Mouse (Mus musculus): ENCODE results near the gene Gm3045.

The Gm3045 gene

GRCm38 (mm10) chr13:56426365-56426764 is at the start of gene Gm3045:
Gene Gm3045 (plus strand): TSS chr13:56426594.
- DNase-seq: no peak

DNA sequence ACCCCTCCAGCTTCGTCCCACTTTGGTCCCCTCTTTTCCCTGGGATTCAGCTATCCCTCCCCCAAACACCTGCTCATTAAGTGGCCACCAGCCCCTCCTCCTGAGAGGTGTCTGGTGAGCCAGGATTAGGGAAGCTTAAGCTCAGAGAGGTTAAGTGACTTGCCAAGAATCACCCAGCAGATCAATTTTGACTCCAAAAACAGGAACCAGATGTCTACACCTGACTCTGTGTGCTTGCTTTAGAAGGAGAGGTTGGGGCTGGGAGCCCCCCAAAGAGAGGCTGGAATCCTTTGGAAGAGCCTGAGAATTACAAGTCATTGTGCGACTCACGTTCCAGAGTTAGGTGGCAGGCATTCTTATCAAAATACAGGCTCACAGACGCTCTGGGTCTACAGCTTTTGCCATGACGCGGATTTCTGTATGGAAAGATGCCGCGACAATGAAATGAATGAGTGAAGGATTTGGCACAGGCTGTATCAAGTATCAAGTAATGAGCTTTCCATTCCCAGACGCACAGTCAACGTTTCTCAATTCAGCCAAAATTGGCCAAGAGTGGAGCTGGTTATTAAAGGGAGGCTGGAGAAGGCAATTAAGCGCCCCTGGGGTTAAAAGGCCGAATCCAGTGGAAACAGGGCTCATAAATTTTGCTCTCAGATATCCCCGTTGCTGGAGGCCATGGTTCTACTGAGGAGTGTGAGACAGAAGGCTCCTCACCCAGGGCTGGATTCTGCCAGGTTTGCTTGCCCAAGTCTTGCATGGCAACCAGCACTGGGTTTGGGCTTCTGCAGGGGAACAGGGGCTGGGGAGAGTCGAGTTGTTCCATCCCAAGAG is 45.3 kb upstream of the Gm3045 start:
- DNase-seq: no peak

DNA sequence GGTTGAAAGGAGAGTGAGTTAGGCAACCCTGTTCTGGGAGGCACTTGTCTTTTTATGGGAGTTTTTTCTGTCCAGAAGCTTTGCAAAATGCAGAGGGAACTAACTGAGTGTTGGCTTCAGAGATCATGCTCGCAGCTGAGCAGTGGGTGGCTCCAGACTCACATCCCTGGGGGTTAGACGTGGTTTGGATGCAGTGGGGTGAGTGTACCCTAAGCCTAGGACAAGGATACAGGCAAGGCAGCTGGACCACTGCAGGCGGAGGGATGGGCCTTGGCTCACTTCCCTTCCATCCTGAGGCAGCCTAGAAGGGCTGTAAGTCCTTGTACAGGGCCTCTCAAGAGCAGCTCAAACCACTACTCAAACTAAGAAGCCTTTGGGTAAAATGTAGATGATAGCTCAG is 43.0 kb upstream of the Gm3045 start:
- no peak for DNase-seq

GRCm38 (mm10) chr13:56386411-56386810 is 40.0 kb upstream of the Gm3045 start:
- no peak for DNase-seq

DNA sequence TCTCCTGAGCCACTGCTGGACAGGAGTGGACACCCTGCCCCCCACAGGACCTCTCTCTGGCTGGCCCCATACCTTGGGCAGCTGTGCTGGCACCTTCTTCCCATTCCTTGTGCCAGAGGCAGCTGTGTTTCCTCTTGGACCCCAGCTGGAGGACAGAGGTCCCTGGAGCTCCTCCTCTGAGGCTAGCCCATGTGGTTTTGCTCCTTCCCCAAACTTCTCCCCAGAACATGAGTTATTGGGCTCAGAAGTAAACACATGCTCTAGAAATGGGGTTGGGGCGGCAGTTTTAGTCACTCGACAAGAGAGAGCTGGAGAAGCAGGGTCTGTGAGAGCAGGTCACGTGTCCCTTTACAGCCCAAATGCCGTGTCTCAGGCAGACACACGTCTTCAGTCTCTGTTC is 39.0 kb upstream of the Gm3045 start:
- no peak for DNase-seq

GRCm38 (mm10) chr13:56388042-56388441 is 38.4 kb upstream of the Gm3045 start:
- DNase-seq: no peak

- DNase-seq: no peak
Observed at GRCm38 (mm10) chr13:56397572-56397971, 28.8 kb upstream of the Gm3045 start.

- DNase-seq: no peak
Observed at GRCm38 (mm10) chr13:56401186-56401585, 25.2 kb upstream of the Gm3045 start.

DNA sequence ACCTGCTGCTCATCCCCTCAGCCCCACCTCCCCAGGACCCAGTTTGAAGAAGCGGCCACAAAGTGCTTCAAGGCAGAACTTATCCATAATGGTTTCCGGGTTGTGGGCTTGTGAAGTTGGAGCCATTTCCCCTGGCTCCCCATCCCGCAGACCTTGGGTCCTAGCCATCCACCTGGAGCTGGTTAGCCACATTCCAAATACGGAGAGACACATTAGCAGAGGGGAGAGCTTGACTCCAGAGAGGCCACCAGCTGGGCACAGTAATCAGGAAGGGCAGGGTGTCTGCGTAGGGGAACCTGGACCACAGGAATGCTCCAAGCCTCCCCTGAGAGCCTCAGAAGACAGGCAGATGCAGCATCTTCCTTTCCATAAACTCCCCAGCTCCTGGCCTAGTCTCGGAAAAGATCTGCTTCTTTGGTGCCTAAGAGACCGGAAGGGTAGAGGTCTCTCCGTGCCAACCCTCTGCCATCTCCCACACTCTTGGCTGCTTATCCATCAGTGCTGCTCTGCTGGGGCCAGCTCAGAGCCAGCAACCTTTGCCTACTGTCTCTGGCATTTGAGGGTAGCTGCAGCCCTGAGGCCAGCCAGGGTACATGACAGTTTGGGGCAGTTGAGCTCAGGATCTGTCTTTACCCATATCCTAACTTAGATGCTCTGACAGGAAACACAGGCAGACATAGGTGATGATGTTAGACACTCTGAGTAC is 22.9 kb upstream of the Gm3045 start:
- no peak for DNase-seq

DNA sequence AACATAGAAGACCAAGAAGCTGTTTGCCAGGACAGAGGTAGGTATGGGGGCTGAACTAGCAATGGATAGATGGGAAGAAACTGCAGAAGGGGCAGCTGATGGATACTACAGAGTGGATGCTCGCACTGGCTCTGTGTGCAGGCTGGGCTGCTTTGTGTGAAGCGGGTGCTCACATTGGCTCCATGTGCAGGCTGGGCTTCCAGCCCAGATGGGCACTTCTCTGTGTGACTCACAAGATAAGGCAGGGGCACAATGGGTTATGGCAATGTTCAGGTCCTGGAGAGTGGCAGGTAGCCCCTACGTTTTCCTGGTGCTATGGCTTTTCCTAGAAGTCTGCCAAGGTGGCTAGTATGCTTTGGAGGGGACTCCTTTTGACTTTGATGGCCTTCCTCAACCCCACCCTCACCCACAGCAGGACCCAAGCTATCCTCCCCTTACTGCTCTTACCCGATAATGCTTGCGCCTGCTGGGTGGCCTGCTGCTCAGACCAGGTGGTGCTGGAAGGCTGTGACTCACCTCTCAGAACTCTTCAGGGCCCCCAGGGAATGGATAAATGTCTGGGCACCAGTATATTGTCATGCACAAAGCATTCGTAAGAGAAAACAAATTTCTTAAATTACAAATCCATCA is 21.8 kb upstream of the Gm3045 start:
- DNase-seq: no peak

- no peak for DNase-seq
Observed at GRCm38 (mm10) chr13:56412286-56412873, 14.0 kb upstream of the Gm3045 start.

DNA sequence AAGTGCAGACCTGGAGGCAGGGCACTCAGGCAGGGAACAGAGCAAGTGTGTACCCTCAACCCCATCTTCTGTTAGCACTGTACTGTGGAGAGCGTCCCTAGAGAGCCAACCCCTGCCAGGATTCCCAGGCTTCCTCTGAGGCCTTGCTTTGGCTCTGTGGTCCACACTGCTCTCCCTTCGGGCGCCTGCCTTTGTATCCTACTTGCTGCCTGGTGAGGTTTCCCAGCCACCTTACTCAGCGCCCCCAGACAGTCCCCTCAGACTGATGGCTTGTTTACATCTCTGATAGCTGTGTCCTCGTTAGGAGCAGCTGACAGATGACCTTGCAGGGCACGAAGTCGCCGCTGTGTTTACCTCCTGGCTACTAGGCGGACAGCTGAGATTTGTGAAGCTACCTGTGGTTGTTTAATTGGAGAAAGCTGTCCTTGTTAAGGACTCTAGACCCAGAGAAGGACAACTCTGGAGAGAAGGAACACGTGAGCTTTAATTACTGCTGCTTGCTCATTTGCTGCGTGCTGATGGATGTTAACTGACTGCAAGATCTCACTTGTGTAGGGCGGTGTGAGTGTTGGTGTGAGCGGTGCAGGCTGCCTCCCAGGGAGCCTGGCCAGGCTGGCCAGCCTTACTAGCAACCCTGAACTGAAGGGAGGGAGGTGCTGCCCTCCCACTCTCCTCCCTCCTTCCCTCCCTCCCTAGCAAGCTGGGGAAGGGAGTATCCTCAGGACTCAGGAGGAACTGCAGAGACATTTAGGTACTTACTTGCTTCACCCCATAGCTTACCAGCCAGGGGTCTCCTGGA is 7.5 kb upstream of the Gm3045 start:
- DNase-seq: no peak

- no peak for DNase-seq
Observed at GRCm38 (mm10) chr13:56419538-56419937, 6.9 kb upstream of the Gm3045 start.

- DNase-seq: peak; percentile 75
Observed at GRCm38 (mm10) chr13:56422072-56422723, 4.2 kb upstream of the Gm3045 start.

- DNase-seq: no peak
Observed at GRCm38 (mm10) chr13:56425931-56426330, 463 bp upstream of the Gm3045 start.

DNA sequence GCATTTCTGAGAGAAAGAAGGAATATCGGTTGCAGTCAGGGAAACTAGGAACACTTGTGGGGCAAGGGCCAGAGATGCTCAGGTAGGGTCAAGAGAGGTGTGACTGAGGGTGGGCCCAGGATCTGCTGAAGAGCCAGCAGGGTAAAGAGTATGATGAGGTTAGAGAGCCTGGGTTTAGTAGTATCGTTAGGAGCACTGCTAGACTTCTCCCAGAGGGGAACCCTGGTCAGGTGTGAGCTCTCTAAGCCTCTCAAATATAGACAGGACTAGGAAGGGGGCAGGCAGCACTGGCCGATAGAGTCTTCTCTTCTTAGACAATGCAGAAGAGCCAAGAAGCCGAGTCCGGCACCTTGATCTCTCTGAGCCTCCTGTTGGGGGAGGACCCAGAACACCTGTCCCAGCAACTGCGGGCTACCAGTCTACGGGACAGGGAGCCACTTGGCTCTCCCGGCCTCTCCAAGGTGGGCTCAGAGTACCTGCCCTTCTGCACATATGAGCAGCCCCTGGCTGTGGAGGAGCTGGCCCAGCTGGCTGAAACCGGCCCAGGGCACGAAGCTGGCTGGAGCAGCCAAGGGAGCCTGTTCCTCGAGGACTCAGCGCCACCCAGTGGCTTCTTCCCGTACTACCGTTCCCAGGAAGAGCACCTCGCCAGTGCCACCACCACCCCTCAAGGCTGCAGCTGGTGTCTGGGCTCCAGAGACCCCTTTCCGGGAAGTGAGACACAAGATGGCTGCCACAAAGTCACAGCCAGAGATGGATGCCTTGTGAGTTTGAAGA is 2.5 kb downstream of the Gm3045 start:
- DNase-seq: peak; percentile 84

- no peak for DNase-seq
Observed at GRCm38 (mm10) chr13:56432496-56432895, 6.1 kb downstream of the Gm3045 start.

DNA sequence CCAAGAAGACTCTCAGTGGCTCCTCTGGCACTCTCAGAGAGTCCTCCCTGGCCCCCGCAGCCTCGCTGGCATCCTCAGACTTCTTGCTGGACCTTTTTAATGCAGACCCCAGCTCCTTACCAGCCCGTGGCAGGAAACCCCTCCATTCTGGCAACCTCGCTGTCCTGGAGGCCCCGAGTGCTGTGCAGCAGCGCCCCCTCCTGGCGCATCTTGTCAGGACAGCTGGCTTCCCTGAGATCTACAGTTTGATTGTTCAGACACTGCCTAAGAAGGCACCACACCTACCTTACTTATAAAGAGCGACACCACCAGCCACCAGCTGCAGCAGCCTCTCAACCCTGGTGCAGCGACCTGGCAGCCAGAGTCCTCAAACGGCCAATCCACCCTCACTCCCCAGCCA is 7.1 kb downstream of the Gm3045 start:
- DNase-seq: peak; percentile 87

- DNase-seq: no peak
Observed at GRCm38 (mm10) chr13:56434311-56434751, 7.9 kb downstream of the Gm3045 start.

DNA sequence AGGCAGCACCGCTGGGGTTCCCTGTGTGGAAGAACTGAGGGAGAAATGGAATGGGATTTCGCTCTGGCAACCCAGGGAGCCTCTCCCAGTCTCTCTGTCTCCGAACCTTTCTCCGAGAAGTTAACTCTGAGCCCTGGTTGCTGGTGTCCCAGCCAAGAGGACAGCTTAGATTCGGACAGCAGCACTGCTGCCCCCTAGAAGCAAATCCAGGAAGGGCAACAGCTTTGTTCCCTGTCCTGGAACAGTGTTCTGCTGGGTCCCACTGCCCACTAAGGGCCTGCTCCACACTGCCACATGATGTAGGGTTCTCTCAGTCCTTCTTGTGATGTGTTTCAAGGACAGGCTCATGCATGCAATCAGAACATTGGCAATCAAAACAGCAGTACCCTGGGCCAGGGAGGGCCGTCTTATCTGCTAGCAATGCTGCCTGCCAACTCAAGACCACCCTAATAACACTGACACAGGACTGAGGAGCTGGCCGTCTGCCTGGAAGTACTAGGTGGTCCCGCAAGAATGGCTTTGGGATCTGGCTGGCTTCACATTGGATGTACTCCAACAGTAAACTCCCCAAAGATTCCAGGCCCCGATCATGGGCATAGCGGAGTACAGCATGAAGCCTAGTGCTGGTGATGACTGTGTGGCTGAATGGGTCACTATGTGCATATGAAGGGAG is 9.4 kb downstream of the Gm3045 start:
- DNase-seq: no peak
